Mouse (Mus musculus) hindbrain, embryonic 14.5 days (tissue): ENCODE measurements around the gene Acta1. TPM values are rescaled to one million over a fixed set of nuclear protein-coding genes. Genes with fewer than 3 reads are reported as not detected.

Experiments
- ATAC-seq: fragments of 200-750 bp; cut with Nextera tagmentation; 2 replicates; pipeline ENCODE4 v1.8.0; 2017; ENCODE audit warnings: moderate number of reproducible peaks, mild to moderate bottlenecking, moderate TSS enrichment, moderate library complexity; ENCODE audit not compliant: low FRiP score
- DNase-seq: peaks from one replicate; pipeline ENCODE4 v3.0.0-alpha.2; 2015; ENCODE audit warnings: low spot score
- H3K27ac ChIP-seq: fragments of 300-500 bp; sonication (generic); 2 replicates; pipeline ENCODE4 v1.5.1; 2014; ENCODE audit warnings: mild to moderate bottlenecking, moderate library complexity
- H3K27me3 ChIP-seq: fragments of 300-500 bp; sonication (generic); 2 replicates; pipeline ENCODE4 v1.6.1; 2014; ENCODE audit warnings: mild to moderate bottlenecking, low read length, mixed read lengths; ENCODE audit not compliant: control insufficient read depth, insufficient read depth
- H3K36me3 ChIP-seq: fragments of 300-500 bp; sonication (generic); replicated peaks from 2 replicates; pipeline ENCODE4 v1.6.1; 2014; ENCODE audit not compliant: control insufficient read depth, insufficient read depth
- H3K4me1 ChIP-seq: fragments of 300-500 bp; sonication (generic); replicated peaks from 2 replicates; pipeline ENCODE4 v1.6.1; 2014; ENCODE audit warnings: antibody characterized with exemption, low read length, mixed read lengths; ENCODE audit not compliant: control insufficient read depth, insufficient read depth
- H3K4me2 ChIP-seq: fragments of 300-500 bp; sonication (generic); replicated peaks from 2 replicates; pipeline ENCODE4 v1.6.1; 2014; ENCODE audit warnings: mild to moderate bottlenecking, moderate library complexity
- H3K4me3 ChIP-seq: fragments of 300-500 bp; sonication (generic); replicated peaks from 2 replicates; pipeline ENCODE4 v1.5.1; 2014; ENCODE audit warnings: mild to moderate bottlenecking, low read length
- H3K9ac ChIP-seq: fragments of 300-500 bp; sonication (generic); 2 replicates; pipeline ENCODE4 v1.6.1; 2014
- H3K9me3 ChIP-seq: fragments of 300-500 bp; sonication (generic); 2 replicates; pipeline ENCODE4 v1.6.1; 2016; ENCODE audit warnings: low read length; ENCODE audit not compliant: control insufficient read depth
- WGBS: fragments of 180-500 bp; shearing (Covaris S2); extraction: QIAGEN DNeasy Blood & Tissue Kit; methylation state at CpG from one replicate; pipeline ENCODE4 v1.1.7; 2014; 5-methylcytosine and 5-hydroxymethylcytosine counted together
- polyA plus RNA-seq: library from polyadenylated mRNA; unstranded; fragments of >200 nt; fragmentation: Nextera tagmentation; extraction: Ambion mirVana; gene quantifications from 2 replicates; pipeline ENCODE4 v1.2.1, GENCODE M21; 2014

Acta1 gene
- polyA plus RNA-seq, 1 experiment from 2014 or later = 6.6 TPM

GRCm38 (mm10) chr8:123887956-123888355 is 6.6 kb downstream of the Acta1 start:
- no peak overlapping the region for H3K27ac ChIP-seq

GRCm38 (mm10) chr8:123887163-123887562 is 7.4 kb downstream of the Acta1 start:
- H3K36me3 ChIP-seq = no peaks in the 10 kb centered on the region
- peaks cover 20% of the 10 kb centered on the region for H3K27me3 ChIP-seq
- no peak for ATAC-seq

More at GRCm38 (mm10) chr8:123887956-123888355, 6.6 kb downstream of the Acta1 start:
- no peak overlapping the region for H3K4me3 ChIP-seq
- no peaks in the 10 kb centered on the region for H3K36me3 ChIP-seq
- H3K27me3 ChIP-seq = peaks cover 26% of the 10 kb centered on the region
- 91% methylated on average over 2 of the region's 2 CpGs for whole genome bisulfite sequencing
- no peaks in the 10 kb centered on the region for H3K9me3 ChIP-seq
- no peak overlapping the region for H3K4me2 ChIP-seq
- H3K9ac ChIP-seq = no peak overlapping the region
- ATAC-seq (no peak), DNase-seq (no peak)
- H3K4me1 ChIP-seq = peaks cover 29% of the 10 kb centered on the region

GRCm38 (mm10) chr8:123884721-123885565 is 9.6 kb downstream of the Acta1 start:
- Histone ChIP-seq H3K36me3 (no peaks in the 10 kb centered on the region), H3K4me2 (peak overlapping the region; percentile 35), H3K27ac (peak overlapping the region; percentile 74), H3K27me3 (peaks cover 11% of the 10 kb centered on the region), H3K4me1 (peaks cover 14% of the 10 kb centered on the region), H3K9ac (peak overlapping the region; percentile 21; the same call in 1 of the 2 replicates), H3K9me3 (no peaks in the 10 kb centered on the region), H3K4me3 (no peak overlapping the region; the same call in 1 of the 2 replicates)
- WGBS = 5% methylated on average over 13 of the region's 14 CpGs
- DNase-seq (peak; percentile 41), ATAC-seq (peak; percentile 87)

More at GRCm38 (mm10) chr8:123887163-123887562, 7.4 kb downstream of the Acta1 start:
- H3K4me2 ChIP-seq = no peak overlapping the region
- no peak overlapping the region for H3K9ac ChIP-seq
- H3K4me1 ChIP-seq = peaks cover 21% of the 10 kb centered on the region
- H3K4me3 ChIP-seq = no peak overlapping the region
- no peaks in the 10 kb centered on the region for H3K9me3 ChIP-seq
- H3K27ac ChIP-seq = no peak overlapping the region
- 92% methylated on average over 4 of the region's 4 CpGs for WGBS
- DNase-seq = no peak

GRCm38 (mm10) chr8:123883094-123883493 is 11.5 kb downstream of the Acta1 start:
- peaks cover 14% of the 10 kb centered on the region for H3K4me1 ChIP-seq
- no peaks in the 10 kb centered on the region for H3K9me3 ChIP-seq
- no peak for ATAC-seq
- no peak for DNase-seq
- H3K4me2 ChIP-seq = no peak overlapping the region
- WGBS = 67% methylated on average over 4 of the region's 4 CpGs
- no peak overlapping the region for H3K27ac ChIP-seq
- no peaks in the 10 kb centered on the region for H3K27me3 ChIP-seq
- H3K36me3 ChIP-seq = no peaks in the 10 kb centered on the region
- no peak overlapping the region for H3K9ac ChIP-seq
- H3K4me3 ChIP-seq = no peak overlapping the region

- ATAC-seq (no peak), DNase-seq (no peak)
- Histone ChIP-seq H3K27ac (no peak overlapping the region), H3K27me3 (no peaks in the 10 kb centered on the region), H3K4me2 (no peak overlapping the region), H3K4me1 (peaks cover 14% of the 10 kb centered on the region), H3K4me3 (no peak overlapping the region), H3K36me3 (no peaks in the 10 kb centered on the region), H3K9me3 (no peaks in the 10 kb centered on the region), H3K9ac (no peak overlapping the region)
- 73% methylated on average over 2 of the region's 2 CpGs for WGBS
Observed at GRCm38 (mm10) chr8:123882412-123882811, 12.1 kb downstream of the Acta1 start.

- Histone ChIP-seq H3K9me3 (no peaks in the 10 kb centered on the region), H3K4me1 (peaks cover 14% of the 10 kb centered on the region), H3K36me3 (no peaks in the 10 kb centered on the region), H3K9ac (no peak overlapping the region), H3K4me2 (no peak overlapping the region), H3K27me3 (no peaks in the 10 kb centered on the region), H3K27ac (no peak overlapping the region), H3K4me3 (no peak overlapping the region)
- ATAC-seq (no peak), DNase-seq (no peak)
- WGBS = 54% methylated on average over 4 of the region's 4 CpGs
Observed at GRCm38 (mm10) chr8:123880821-123881350, 13.7 kb downstream of the Acta1 start.

GRCm38 (mm10) chr8:123880271-123880670 is 14.3 kb downstream of the Acta1 start:
- ATAC-seq (no peak), DNase-seq (no peak)
- Histone ChIP-seq H3K4me1 (peaks cover 13% of the 10 kb centered on the region), H3K4me2 (no peak overlapping the region), H3K36me3 (no peaks in the 10 kb centered on the region), H3K27ac (no peak overlapping the region), H3K9ac (no peak overlapping the region), H3K9me3 (no peaks in the 10 kb centered on the region), H3K27me3 (no peaks in the 10 kb centered on the region), H3K4me3 (no peak overlapping the region)
- 60% methylated on average over 10 of the region's 10 CpGs for WGBS

GRCm38 (mm10) chr8:123877865-123878264 is 16.7 kb downstream of the Acta1 start:
- 76% methylated on average over 2 of the region's 2 CpGs for WGBS
- DNase-seq = peak; percentile 24
- Histone ChIP-seq H3K36me3 (no peaks in the 10 kb centered on the region), H3K27me3 (no peaks in the 10 kb centered on the region), H3K4me1 (no peaks in the 10 kb centered on the region), H3K4me2 (no peak overlapping the region), H3K9me3 (no peaks in the 10 kb centered on the region), H3K27ac (no peak overlapping the region), H3K4me3 (no peak overlapping the region), H3K9ac (no peak overlapping the region)
- no peak for ATAC-seq

GRCm38 (mm10) chr8:123874324-123874723 is 20.2 kb downstream of the Acta1 start:
- Histone ChIP-seq H3K9ac (no peak overlapping the region), H3K4me3 (no peak overlapping the region), H3K27ac (no peak overlapping the region), H3K4me1 (no peaks in the 10 kb centered on the region), H3K4me2 (no peak overlapping the region), H3K27me3 (no peaks in the 10 kb centered on the region), H3K36me3 (no peaks in the 10 kb centered on the region), H3K9me3 (no peaks in the 10 kb centered on the region)
- 72% methylated on average over 11 of the region's 11 CpGs for WGBS
- no peak for DNase-seq
- ATAC-seq = no peak
